In the genomic region with DNA sequence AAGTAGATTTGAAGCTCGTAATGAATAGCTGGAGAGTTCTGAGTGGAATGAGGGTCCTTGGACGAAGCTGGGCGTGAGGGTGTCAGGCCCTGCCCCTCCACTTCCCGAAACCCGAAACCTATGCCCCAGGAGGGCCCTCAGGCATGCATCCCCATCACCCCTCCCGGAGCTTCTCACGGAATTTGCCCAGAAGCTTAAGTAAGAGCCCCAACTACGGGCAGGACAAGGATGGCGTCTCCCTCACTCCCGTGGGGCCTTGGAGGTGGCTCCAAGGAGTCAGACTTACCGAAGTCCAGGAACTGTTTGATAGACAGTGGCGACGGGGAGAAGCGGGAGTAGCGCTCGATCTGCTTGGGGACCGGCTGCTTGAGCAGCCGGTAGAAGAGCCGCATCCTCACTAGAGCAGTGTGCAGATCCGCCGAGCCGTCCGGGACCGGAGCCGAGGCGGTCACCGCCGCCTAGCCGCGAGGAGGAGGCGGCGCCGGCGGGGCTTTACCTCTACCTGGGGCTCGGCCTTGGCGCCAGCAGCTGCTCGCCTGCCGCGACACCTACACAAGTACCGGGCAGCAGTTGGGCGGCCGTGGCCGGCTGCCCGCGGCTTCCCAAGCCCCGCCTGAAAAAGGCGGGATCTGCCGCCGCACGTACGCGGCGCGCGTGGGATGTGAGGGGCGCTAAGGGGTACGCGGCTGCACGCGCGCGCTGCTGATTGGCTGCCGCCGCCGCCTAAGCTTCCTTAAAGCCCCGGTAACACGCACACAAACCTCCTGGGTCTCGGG, we compare ENCODE assay signal across 7 mouse cellular contexts. TPM values are rescaled to one million over a fixed set of nuclear protein-coding genes. Genes with fewer than 3 reads are reported as not detected.
A peak's percentile ranks its signal among the peaks of the same experiment; 100 is the strongest.
DNase-seq lines count a peak whose midpoint lies in the region; ATAC-seq lines count a peak whose summit lies in the region.

Gene Pdk3 (minus strand): TSS at position 641 of the 776 bp plus-strand sequence.

- H3K4me2 ChIP-seq in intestine, embryonic 15.5 days (replicated peaks), result peak within 1 kb of the TSS; percentile 56

- peak; percentile 98 for ATAC-seq in intestine, embryonic 15.5 days

- intact Hi-C loops in left cerebral cortex, postnatal 25 days (cut with DNase I), result no loop called here

- WGBS in intestine, embryonic 15.5 days, result 23% methylated on average over 66 of the region's 68 CpGs
- WGBS in midbrain, embryonic 10.5 days, result 23% methylated on average over 68 of the region's 68 CpGs

- H3K27me3 ChIP-seq in intestine, embryonic 15.5 days (replicated peaks), result no peaks in the 10 kb centered on the region
- peaks cover 9% of the 10 kb centered on the region; the same call in 1 of the 2 replicates for H3K27me3 ChIP-seq in midbrain, embryonic 10.5 days (ENCODE audit: low read depth, poor library complexity, severe bottlenecking)

- no peaks in the 10 kb centered on the region for H3K4me1 ChIP-seq in intestine, embryonic 15.5 days (replicated peaks)
- H3K4me1 ChIP-seq in midbrain, embryonic 10.5 days, result peaks cover 8% of the 10 kb centered on the region

- no peaks in the 10 kb centered on the region for H3K36me3 ChIP-seq in intestine, embryonic 15.5 days
- no peaks in the 10 kb centered on the region for H3K36me3 ChIP-seq in midbrain, embryonic 10.5 days

- DNase-seq in adrenal gland, adult 18-20 months (ENCODE audit: low spot score in 2 of 2), result peak; percentile 60
- peak; percentile 92 for DNase-seq in embryo, embryonic 11 days
- DNase-seq in gastrocnemius, postnatal 25 days, result peak; percentile 59
- peak; percentile 81 to 88 for DNase-seq in left cerebral cortex, postnatal 25 days (ENCODE audit: low spot score in 2 of 2)
- peak; percentile 76 for DNase-seq in midbrain, embryonic 10.5 days (ENCODE audit: low spot score)
- peak; percentile 72 for DNase-seq in right cerebral cortex, postnatal 4 days

- no peaks in the 10 kb centered on the region for H3K9me3 ChIP-seq in intestine, embryonic 15.5 days
- H3K9me3 ChIP-seq in midbrain, embryonic 10.5 days (replicated peaks), result peaks cover 7% of the 10 kb centered on the region; the same call in 1 of the 2 replicates

- peak within 1 kb of the TSS; percentile 90 for H3K27ac ChIP-seq in intestine, embryonic 15.5 days
- peak within 1 kb of the TSS; percentile 89 for H3K27ac ChIP-seq in midbrain, embryonic 10.5 days (replicated peaks)

- peak within 1 kb of the TSS; percentile 56 for H3K4me3 ChIP-seq in intestine, embryonic 15.5 days (replicated peaks)
- H3K4me3 ChIP-seq in midbrain, embryonic 10.5 days, result peak within 1 kb of the TSS; percentile 65

- H3K9ac ChIP-seq in intestine, embryonic 15.5 days, result peak within 1 kb of the TSS; percentile 60

RNA-seq across cellular contexts. Expression of gene Pdk3, which starts in this region (rescaled TPM):
- 10 to 100 TPM; 10.3 to 10.8 TPM for total RNA-seq in adrenal gland, adult 18-20 months (2021)
- total RNA-seq in gastrocnemius, postnatal 25 days (2021), result 1 to 10 TPM; 2.0 to 2.7 TPM
- 55.3 and 57.8 TPM in 2 replicates for polyA plus RNA-seq in intestine, embryonic 15.5 days (2015; fragmentation: Nextera tagmentation; extraction: Ambion mirVana)
- total RNA-seq in left cerebral cortex, postnatal 25 days (2021), result 10 to 100 TPM; 38.3 to 38.4 TPM
- 58.6 and 68.9 TPM in 2 replicates for polyA plus RNA-seq in midbrain, embryonic 10.5 days (2016; fragmentation: Nextera tagmentation; extraction: Ambion mirVana)

Comparison
In these comparisons a context has a peak if more than half of its experiments do, and no peak if none do; other contexts are left out.
1. Peak in every context shown above with its lines: DNase-seq, ATAC-seq, H3K4me3 ChIP-seq and H3K27ac ChIP-seq.